ENCODE assay signal across 26 mouse cellular contexts in genomic region chr14:13037426-13037825, GRCm38 (mm10).
DNase-seq lines count a peak whose midpoint lies in the region.
"Had no signal": no experiment of that assay in that cellular context is flagged by ENCODE, and none has a peak within 500 bp of the region (broad histone marks: within the 10 kb centered on the region; RNA-seq: fewer than 3 reads in every experiment).

No protein-coding gene starts in this region.

- no peaks in the 10 kb centered on the region for H3K36me3 ChIP-seq in heart, embryonic 10.5 days
- H3K36me3 ChIP-seq: forebrain, embryonic 10.5 days; heart, embryonic 12.5 days; hindbrain, embryonic 10.5 days; intestine, embryonic 15.5 days; neural tube, embryonic 13.5 days had no signal

- intact Hi-C loops in left cerebral cortex, postnatal 14 days (cut with DNase I) = loop anchor here (10.0 kb wide), 1 partner anchor 203 kb away; no protein-coding TSS in a partner anchor

- no peaks in the 10 kb centered on the region for H3K4me1 ChIP-seq in heart, embryonic 10.5 days
- H3K4me1 ChIP-seq: forebrain, embryonic 10.5 days; heart, embryonic 12.5 days; hindbrain, embryonic 10.5 days; intestine, embryonic 15.5 days; neural tube, embryonic 13.5 days had no signal

- no peak overlapping the region for H3K27ac ChIP-seq in heart, embryonic 10.5 days
- H3K27ac ChIP-seq: forebrain, embryonic 10.5 days; hindbrain, embryonic 10.5 days; intestine, embryonic 15.5 days; macrophage; neural tube, embryonic 13.5 days had no signal

- H3K27me3 ChIP-seq in heart, embryonic 10.5 days (ENCODE audit: insufficient read depth, poor library complexity, severe bottlenecking) = no peaks in the 10 kb centered on the region
- H3K27me3 ChIP-seq: heart, embryonic 12.5 days; intestine, embryonic 15.5 days; neural tube, embryonic 13.5 days had no signal

- no peak overlapping the region for H3K4me3 ChIP-seq in heart, embryonic 10.5 days
- H3K4me3 ChIP-seq: forebrain, embryonic 10.5 days; heart, embryonic 12.5 days; hindbrain, embryonic 10.5 days; intestine, embryonic 15.5 days; myocyte; neural tube, embryonic 13.5 days had no signal

- DNase-seq in layer of hippocampus, adult 11-12 months (ENCODE audit: low spot score) = peak; percentile 19
- DNase-seq in layer of hippocampus, postnatal 25 days (ENCODE audit: extremely low spot score in 1 of 2, low spot score in 1 of 2) = no peak
- DNase-seq in brain, adult 2 months (ENCODE audit: low read depth, low spot score) = peak; percentile 86
- DNase-seq in layer of hippocampus, adult 9-10 months (ENCODE audit: low spot score) = peak; percentile 11
- DNase-seq in left cerebral cortex, postnatal 14 days (ENCODE audit: low spot score in 2 of 2) = peak; percentile 27 to 59
- DNase-seq in heart, embryonic 10.5 days (ENCODE audit: low spot score) = no peak
- DNase-seq in thymus, adult 18-20 months = no peak
- DNase-seq in kidney, adult 18-20 months = no peak
- DNase-seq: adrenal gland, postnatal 25 days; cerebellum, postnatal 10 days; forebrain, postnatal 0 days; gastrocnemius, postnatal 10 days; heart, adult 11 months; heart, postnatal 10 days; kidney, adult 9 months; kidney, postnatal 36 days; retina, postnatal 1 day; spleen, adult 18-20 months; thymus, postnatal 4 days had no signal

- no peaks in the 10 kb centered on the region for H3K9me3 ChIP-seq in heart, embryonic 10.5 days
- H3K9me3 ChIP-seq: forebrain, embryonic 10.5 days; heart, embryonic 12.5 days; hindbrain, embryonic 10.5 days; intestine, embryonic 15.5 days; neural tube, embryonic 13.5 days had no signal

- WGBS in heart, embryonic 10.5 days = 80% methylated on average over 2 of the region's 2 CpGs

Comparison
In these comparisons a context has a peak if more than half of its experiments do, and no peak if none do; other contexts are left out.
1. DNase-seq: peak in layer of hippocampus, adult 11-12 months (single experiment), brain, adult 2 months (single experiment), layer of hippocampus, adult 9-10 months (single experiment) and left cerebral cortex, postnatal 14 days (2 of 2); none in layer of hippocampus, postnatal 25 days (0 of 2), heart, embryonic 10.5 days (single experiment), thymus, adult 18-20 months (0 of 2) and kidney, adult 18-20 months (single experiment).